Mouse (Mus musculus) embryonic facial prominence, embryonic 14.5 days (tissue): ENCODE results near the gene Creb5. TPM values are rescaled to one million over a fixed set of nuclear protein-coding genes. Genes with fewer than 3 reads are reported as not detected.

Source experiments
- ATAC-seq: fragments of 200-750 bp; cut with Nextera tagmentation; 2 replicates; pipeline ENCODE4 v1.8.0; 2017; ENCODE audit warnings: low read depth, moderate number of reproducible peaks, moderate TSS enrichment
- DNase-seq: peaks from one replicate; pipeline ENCODE4 v3.0.0-alpha.2; 2015; ENCODE audit warnings: low spot score
- H3K27ac ChIP-seq: fragments of 300-500 bp; sonication (generic); replicated peaks from 2 replicates; pipeline ENCODE4 v1.5.1; 2014; ENCODE audit warnings: low read depth, mild to moderate bottlenecking, low read length, moderate library complexity
- H3K27me3 ChIP-seq: fragments of 300-500 bp; sonication (generic); replicated peaks from 2 replicates; pipeline ENCODE4 v1.6.1; 2014; ENCODE audit warnings: low read length; ENCODE audit not compliant: control insufficient read depth, insufficient read depth
- H3K36me3 ChIP-seq: fragments of 300-500 bp; sonication (generic); 2 replicates; pipeline ENCODE4 v1.6.1; 2014; ENCODE audit warnings: low read length, mixed read lengths; ENCODE audit not compliant: control insufficient read depth, insufficient read depth
- H3K4me1 ChIP-seq: fragments of 300-500 bp; sonication (generic); 2 replicates; pipeline ENCODE4 v1.6.1; 2014; ENCODE audit warnings: antibody characterized with exemption, low read length; ENCODE audit not compliant: control insufficient read depth, insufficient read depth
- H3K4me2 ChIP-seq: fragments of 300-500 bp; sonication (generic); 2 replicates; pipeline ENCODE4 v1.6.1; 2014; ENCODE audit warnings: low read depth, mild to moderate bottlenecking, low read length, moderate library complexity, mixed read lengths
- H3K4me3 ChIP-seq: fragments of 300-500 bp; sonication (generic); 2 replicates; pipeline ENCODE4 v1.5.1; 2014; ENCODE audit warnings: low read depth, mild to moderate bottlenecking, low read length
- H3K9ac ChIP-seq: fragments of 300-500 bp; sonication (generic); 2 replicates; pipeline ENCODE4 v1.6.1; 2014; ENCODE audit warnings: low read depth, mild to moderate bottlenecking, low read length, moderate library complexity, mixed read lengths
- H3K9me3 ChIP-seq: fragments of 300-500 bp; sonication (generic); 2 replicates; pipeline ENCODE4 v1.6.1; 2016; ENCODE audit warnings: low read length; ENCODE audit not compliant: control insufficient read depth
- WGBS: fragments of 180-500 bp; shearing (Covaris S2); extraction: QIAGEN DNeasy Blood & Tissue Kit; methylation state at CpG from one replicate; pipeline ENCODE4 v1.1.7; 2014; 5-methylcytosine and 5-hydroxymethylcytosine counted together
- polyA plus RNA-seq: library from polyadenylated mRNA; unstranded; fragments of >200 nt; fragmentation: Nextera tagmentation; extraction: Ambion mirVana; gene quantifications from 2 replicates; pipeline ENCODE4 v1.2.1, GENCODE M21; 2014

Gene Creb5
- polyA plus RNA-seq, 1 experiment from 2014 or later, result 22.8 TPM

DNA sequence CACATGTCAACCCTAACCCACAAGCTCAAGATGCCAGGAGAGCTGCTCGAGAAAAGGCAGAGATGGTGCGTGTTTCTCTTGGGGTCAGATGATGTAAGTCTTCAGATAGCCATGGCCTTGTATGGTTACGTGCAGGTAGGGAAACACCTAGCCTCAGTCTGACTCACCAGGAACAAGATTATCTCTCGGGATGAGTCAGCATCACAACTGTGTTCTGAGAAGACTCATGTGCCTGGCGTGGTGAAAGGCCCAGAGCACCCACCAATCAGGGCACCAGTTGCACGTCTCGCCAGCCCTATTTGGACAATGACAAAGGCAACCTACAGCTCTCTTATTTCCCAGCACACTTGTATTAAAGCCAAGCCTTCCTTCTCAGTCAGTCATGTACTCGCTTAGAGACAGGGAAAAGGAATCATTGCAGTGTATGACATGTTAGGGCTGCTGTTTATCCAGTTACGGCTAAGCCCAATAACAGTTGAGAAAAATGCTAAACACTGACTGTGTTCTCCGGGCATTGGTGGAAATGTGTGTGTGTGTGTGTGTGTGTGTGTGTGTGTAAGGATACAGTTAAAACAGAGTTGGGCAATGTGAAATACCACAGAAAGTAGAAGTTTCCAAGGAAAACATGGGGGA lies 210.9 kb downstream of the Creb5 start:
- Histone ChIP-seq H3K27ac (no peak overlapping the region), H3K36me3 (no peaks in the 10 kb centered on the region), H3K9me3 (no peaks in the 10 kb centered on the region), H3K27me3 (no peaks in the 10 kb centered on the region), H3K4me1 (peaks cover 5% of the 10 kb centered on the region; the same call in 1 of the 2 replicates), H3K9ac (no peak overlapping the region), H3K4me3 (no peak overlapping the region), H3K4me2 (no peak overlapping the region)
- no peak for DNase-seq
- ATAC-seq, result no peak
- 78% methylated on average over 10 of the region's 10 CpGs for WGBS

DNA sequence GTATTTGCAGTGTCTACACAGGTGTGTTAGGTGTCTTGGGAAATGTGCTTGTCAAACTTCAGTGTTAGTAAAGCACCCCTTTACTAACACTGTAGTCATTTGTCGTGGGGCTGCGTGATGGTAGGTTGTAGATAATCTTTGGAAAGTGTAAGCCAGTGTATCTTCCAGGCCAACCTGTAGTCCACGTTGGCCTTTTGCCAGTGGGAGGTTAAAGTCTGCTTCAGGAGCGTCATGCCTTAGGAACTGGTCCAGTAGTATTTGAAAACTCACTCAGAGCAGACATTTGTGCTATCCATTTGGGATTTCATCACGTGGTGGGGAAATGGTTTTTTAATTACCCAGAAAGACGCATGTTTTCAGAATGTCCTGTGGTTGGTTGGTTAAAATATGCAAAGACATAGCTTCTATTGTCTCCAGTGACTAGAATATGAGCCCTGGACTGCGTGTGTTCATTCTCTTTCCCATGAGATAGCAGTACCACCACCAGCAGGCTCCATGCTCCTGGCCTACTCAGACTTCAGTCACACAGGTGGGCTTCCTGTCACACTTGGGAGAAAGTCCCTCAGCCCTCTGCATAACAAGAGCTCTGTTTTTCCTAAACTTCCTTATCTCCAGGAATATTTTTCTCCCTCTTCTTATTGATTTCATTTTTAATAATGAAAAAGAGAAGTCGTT lies 212.7 kb downstream of the Creb5 start:
- 71% methylated on average over 8 of the region's 8 CpGs for WGBS
- Histone ChIP-seq H3K4me3 (no peak overlapping the region), H3K27ac (no peak overlapping the region), H3K9me3 (no peaks in the 10 kb centered on the region), H3K4me2 (no peak overlapping the region), H3K27me3 (no peaks in the 10 kb centered on the region), H3K4me1 (peaks cover 5% of the 10 kb centered on the region; the same call in 1 of the 2 replicates), H3K36me3 (no peaks in the 10 kb centered on the region), H3K9ac (no peak overlapping the region)
- no peak for DNase-seq
- no peak for ATAC-seq

DNA sequence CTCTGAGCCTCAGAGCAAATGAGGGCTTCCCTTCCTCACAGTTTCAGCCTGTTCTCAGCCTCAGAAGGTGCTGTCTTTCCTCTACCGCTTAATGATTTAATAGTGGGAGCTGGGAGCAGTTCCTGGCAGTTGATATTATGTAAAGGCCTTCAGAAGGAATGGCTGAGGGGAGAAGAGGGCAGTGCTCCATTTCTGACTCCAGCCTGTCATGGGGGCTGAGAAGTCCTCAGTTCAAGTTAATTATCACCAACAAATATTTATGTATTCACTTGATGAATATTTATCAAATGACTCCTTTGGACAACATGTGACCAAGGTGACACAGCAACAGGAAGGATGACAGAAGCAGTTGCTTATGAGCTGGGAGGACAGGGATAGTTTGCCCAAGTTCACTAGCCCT lies 214.2 kb downstream of the Creb5 start:
- WGBS, result 90% methylated on average over 1 of the region's 1 CpGs
- peaks cover 4% of the 10 kb centered on the region; the same call in 1 of the 2 replicates for H3K4me1 ChIP-seq

GRCm38 (mm10) chr6:53506947-53507564 lies 220.0 kb downstream of the Creb5 start:
- DNase-seq, result no peak
- Histone ChIP-seq H3K27ac (no peak overlapping the region), H3K4me2 (no peak overlapping the region), H3K36me3 (no peaks in the 10 kb centered on the region), H3K9me3 (no peaks in the 10 kb centered on the region), H3K4me3 (no peak overlapping the region), H3K27me3 (no peaks in the 10 kb centered on the region), H3K4me1 (no peaks in the 10 kb centered on the region), H3K9ac (no peak overlapping the region)
- no peak for ATAC-seq
- WGBS, result 72% methylated on average over 3 of the region's 3 CpGs

More for the DNA sequence above, 214.2 kb downstream of the Creb5 start:
- Histone ChIP-seq H3K4me2 (no peak overlapping the region), H3K27ac (no peak overlapping the region), H3K4me3 (no peak overlapping the region), H3K27me3 (no peaks in the 10 kb centered on the region), H3K9me3 (no peaks in the 10 kb centered on the region), H3K9ac (no peak overlapping the region), H3K36me3 (no peaks in the 10 kb centered on the region)
- ATAC-seq, result no peak
- no peak for DNase-seq

- no peak for ATAC-seq
These were observed 221.9 kb downstream of the Creb5 start for GRCm38 (mm10) chr6:53508847-53509494.

DNA sequence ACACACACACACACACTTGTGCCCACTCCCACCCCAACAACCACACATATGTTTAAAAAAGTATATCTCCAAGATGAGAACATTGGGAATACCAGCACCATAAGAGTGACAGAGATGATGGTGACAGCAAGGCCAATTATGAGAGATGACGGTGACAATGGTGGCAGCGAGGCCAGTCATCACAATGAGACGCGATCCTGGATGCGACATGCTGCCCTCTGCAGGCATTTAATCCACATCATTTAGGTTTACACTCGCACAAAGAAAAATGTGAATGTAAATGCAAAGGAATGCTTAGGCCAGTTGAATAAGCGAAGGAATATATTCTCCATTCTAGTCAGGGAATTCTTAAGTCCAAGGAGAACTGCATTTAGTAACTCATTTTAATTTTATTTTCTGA lies 222.9 kb downstream of the Creb5 start:
- Histone ChIP-seq H3K4me3 (no peak overlapping the region), H3K4me2 (no peak overlapping the region), H3K27ac (no peak overlapping the region), H3K36me3 (no peaks in the 10 kb centered on the region), H3K27me3 (no peaks in the 10 kb centered on the region), H3K9ac (no peak overlapping the region), H3K9me3 (no peaks in the 10 kb centered on the region), H3K4me1 (no peaks in the 10 kb centered on the region)
- ATAC-seq, result no peak
- DNase-seq, result no peak
- 52% methylated on average over 7 of the region's 7 CpGs for WGBS

More at GRCm38 (mm10) chr6:53508847-53509494, 221.9 kb downstream of the Creb5 start:
- Histone ChIP-seq H3K9me3 (no peaks in the 10 kb centered on the region), H3K36me3 (no peaks in the 10 kb centered on the region), H3K27ac (no peak overlapping the region), H3K4me2 (no peak overlapping the region), H3K4me1 (no peaks in the 10 kb centered on the region), H3K9ac (no peak overlapping the region), H3K27me3 (no peaks in the 10 kb centered on the region), H3K4me3 (no peak overlapping the region)
- no peak for DNase-seq
- 91% methylated on average over 3 of the region's 3 CpGs for WGBS

DNA sequence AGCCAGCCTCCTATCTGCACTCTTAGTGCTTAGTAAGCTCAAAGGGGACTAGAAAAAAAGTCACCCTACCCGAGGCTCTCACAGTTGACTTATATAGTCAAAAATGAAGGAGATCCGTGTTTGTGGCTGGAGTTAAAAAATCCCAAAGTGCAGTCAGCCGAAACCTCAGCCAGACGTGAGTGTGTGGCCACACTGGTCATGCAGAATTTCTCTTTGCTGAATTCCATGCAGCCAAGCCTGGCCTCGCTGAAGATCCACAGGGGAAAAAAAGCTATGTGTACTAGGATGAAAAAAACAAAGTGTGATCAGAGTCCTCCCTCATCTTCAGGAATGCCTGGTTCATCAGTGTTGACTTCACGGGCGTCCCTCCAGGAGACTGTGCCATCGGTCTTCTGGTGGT lies 225.2 kb downstream of the Creb5 start:
- H3K4me2 ChIP-seq, result no peak overlapping the region
- no peaks in the 10 kb centered on the region for H3K27me3 ChIP-seq
- 72% methylated on average over 8 of the region's 8 CpGs for WGBS
- DNase-seq (no peak), ATAC-seq (no peak)
- H3K4me1 ChIP-seq, result no peaks in the 10 kb centered on the region
- H3K4me3 ChIP-seq, result no peak overlapping the region
- no peaks in the 10 kb centered on the region for H3K36me3 ChIP-seq
- no peak overlapping the region for H3K9ac ChIP-seq
- no peak overlapping the region for H3K27ac ChIP-seq
- no peaks in the 10 kb centered on the region for H3K9me3 ChIP-seq

DNA sequence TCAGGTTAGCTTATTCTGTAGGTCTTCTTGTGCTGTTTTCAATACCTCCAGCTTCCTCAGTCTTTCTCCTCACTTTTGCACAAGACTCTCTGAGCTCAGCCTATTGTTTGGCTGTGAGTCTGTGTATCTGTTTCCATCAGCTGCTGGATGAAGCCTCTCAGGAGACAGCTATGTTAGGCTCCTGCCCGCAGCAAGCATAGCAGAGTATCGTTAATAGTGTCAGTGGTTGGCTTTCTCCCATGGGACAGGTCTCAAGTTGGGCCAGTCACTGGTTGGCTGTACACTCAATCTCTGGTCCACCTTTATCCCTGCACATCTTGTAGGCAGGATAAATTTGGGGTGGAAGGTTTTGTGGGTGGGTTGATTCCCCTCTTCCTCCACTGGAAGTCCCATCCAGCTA lies 226.3 kb downstream of the Creb5 start:
- 74% methylated on average over 2 of the region's 2 CpGs for WGBS
- ATAC-seq, result no peak
- no peaks in the 10 kb centered on the region for H3K27me3 ChIP-seq
- no peaks in the 10 kb centered on the region for H3K36me3 ChIP-seq
- no peak overlapping the region for H3K4me2 ChIP-seq
- H3K9me3 ChIP-seq, result no peaks in the 10 kb centered on the region
- no peak for DNase-seq
- H3K27ac ChIP-seq, result no peak overlapping the region
- H3K4me3 ChIP-seq, result no peak overlapping the region
- no peaks in the 10 kb centered on the region for H3K4me1 ChIP-seq
- no peak overlapping the region for H3K9ac ChIP-seq
